Mouse (Mus musculus) layer of hippocampus, postnatal 25 days (tissue): ENCODE results near the gene Slc8b1. TPM values are rescaled to one million over a fixed set of nuclear protein-coding genes. Genes with fewer than 3 reads are reported as not detected.

Source experiments
- total RNA-seq, 2 experiments: library from RNA; stranded (reverse); gene quantifications; 2 replicates each; pipeline ENCODE4 v1.2.3; 2021

Gene Slc8b1
- total RNA-seq, 2 experiments from 2014 or later: 6.5 to 14.3 TPM

Other genes with a start within 250 kb of the Slc8b1 start
- not detected for gene Lhx5, start 79.5 kb upstream of the Slc8b1 start, total RNA-seq
- 1 to 10 TPM; 7.1 to 9.1 TPM for gene Sdsl, start 38.4 kb upstream of the Slc8b1 start, total RNA-seq
- under 1 TPM in 1 of 2 experiments, not detected in 1; 0.22 TPM for gene Sds, start 34.6 kb upstream of the Slc8b1 start, total RNA-seq
- 10 to 100 TPM; 61.5 to 70.3 TPM for gene Plbd2, start 7.5 kb upstream of the Slc8b1 start, total RNA-seq
- gene Tpcn1, start 77.5 kb downstream of the Slc8b1 start, total RNA-seq: 10 to 100 TPM; 31.0 to 39.9 TPM
- under 1 TPM; 0.79 to 0.80 TPM for gene Iqcd, start 77.8 kb downstream of the Slc8b1 start, total RNA-seq
- gene Rita1, start 101.4 kb downstream of the Slc8b1 start, total RNA-seq: 10 to 100 TPM; 23.9 to 25.5 TPM
- 10 to 100 TPM; 40.7 to 42.5 TPM for gene Ddx54, start 101.6 kb downstream of the Slc8b1 start, total RNA-seq
- under 1 TPM; 0.39 to 0.42 TPM for gene Cfap73, start 123.1 kb downstream of the Slc8b1 start, total RNA-seq
- gene Rasal1, start 137.6 kb downstream of the Slc8b1 start, total RNA-seq: 100 to 1,000 TPM in 1 of 2 experiments, 10 to 100 TPM in 1; 92.7 to 100 TPM
- 10 to 100 TPM; 67.2 to 78.5 TPM for gene Dtx1, start 200.8 kb downstream of the Slc8b1 start, total RNA-seq
- gene Oas2, start 238.7 kb downstream of the Slc8b1 start, total RNA-seq: under 1 TPM in 1 of 2 experiments, not detected in 1; 0.10 TPM